Mouse (Mus musculus): ENCODE results near the gene Trappc3.

GRCm38 (mm10) chr4:126321111-126321853 is 59.2 kb downstream of the Trappc3 start, which contains the start of gene Adprhl2:
- TF ChIP-seq GATA1 (IDR thresholded peaks at IDR 0.05; ENCODE audit: low read length) (no peak), TAL1 (IDR thresholded peaks at IDR 0.05; ENCODE audit: low read length) (no peak)

Measured in erythroblast, embryonic 14.5 days (primary cell).